Mouse (Mus musculus): ENCODE measurements around the gene Il1b. TPM values are rescaled to one million over a fixed set of nuclear protein-coding genes. Genes with fewer than 3 reads are reported as not detected.

The Il1b gene
- polyA plus RNA-seq, 1 experiment from 2014 or later = not detected

Other genes starting within 250 kb of the Il1b start
- gene Chchd5, start 241.4 kb downstream of the Il1b start, polyA plus RNA-seq (2015; fragmentation: Nextera tagmentation; extraction: Ambion mirVana) = 22.5 and 26.2 TPM in 2 replicates
- 58.8 TPM in 2 replicates for gene Slc20a1, start 172.4 kb downstream of the Il1b start, polyA plus RNA-seq (2015; fragmentation: Nextera tagmentation; extraction: Ambion mirVana)
- gene Ckap2l, start 73.9 kb downstream of the Il1b start, polyA plus RNA-seq (2015; fragmentation: Nextera tagmentation; extraction: Ambion mirVana) = 22.2 and 24.3 TPM in 2 replicates
- 0.26 and 0.29 TPM in 2 replicates for gene Il1a, start 61.2 kb downstream of the Il1b start, polyA plus RNA-seq (2015; fragmentation: Nextera tagmentation; extraction: Ambion mirVana)
- gene F830045P16Rik, start 165.5 kb upstream of the Il1b start, polyA plus RNA-seq (2015; fragmentation: Nextera tagmentation; extraction: Ambion mirVana) = not detected in 2 replicates
- gene Sirpa, start 221.7 kb upstream of the Il1b start, polyA plus RNA-seq (2015; fragmentation: Nextera tagmentation; extraction: Ambion mirVana) = 26.7 and 28.5 TPM in 2 replicates

Measured in forebrain, embryonic 15.5 days (tissue).